Mouse (Mus musculus): Measurements from ENCODE around the gene Cradd. TPM values are rescaled to one million over a fixed set of nuclear protein-coding genes. Genes with fewer than 3 reads are reported as not detected.
A peak's percentile ranks its signal among the peaks of the same experiment; 100 is the strongest.

The Cradd gene
- polyA plus RNA-seq, 1 experiment from 2014 or later: 12.9 TPM

GRCm38 (mm10) chr10:95330375-95331363 is 6.7 kb upstream of the Cradd start:
- no peak overlapping the region for H3K4me2 ChIP-seq
- ATAC-seq (ENCODE audit: borderline replicate concordance, extremely low read depth, low FRiP score, low TSS enrichment): no peak
- WGBS: 67% methylated on average over 9 of the region's 9 CpGs

GRCm38 (mm10) chr10:95329884-95330283 is 6.0 kb upstream of the Cradd start:
- Histone ChIP-seq H3K4me2 (no peak overlapping the region), H3K36me3 (no peaks in the 10 kb centered on the region), H3K9me3 (no peaks in the 10 kb centered on the region), H3K27ac (no peak overlapping the region), H3K4me3 (no peak overlapping the region), H3K9ac (no peak overlapping the region), H3K4me1 (no peaks in the 10 kb centered on the region), H3K27me3 (no peaks in the 10 kb centered on the region)
- WGBS: 90% methylated on average over 1 of the region's 1 CpGs
- no peak for ATAC-seq (ENCODE audit: borderline replicate concordance, extremely low read depth, low FRiP score, low TSS enrichment)

More at GRCm38 (mm10) chr10:95330375-95331363, 6.7 kb upstream of the Cradd start:
- Histone ChIP-seq H3K27ac (peak overlapping the region; percentile 41; the same call in 1 of the 2 replicates), H3K27me3 (no peaks in the 10 kb centered on the region), H3K9me3 (no peaks in the 10 kb centered on the region), H3K36me3 (no peaks in the 10 kb centered on the region), H3K4me1 (no peaks in the 10 kb centered on the region), H3K9ac (no peak overlapping the region), H3K4me3 (no peak overlapping the region)

GRCm38 (mm10) chr10:95324278-95324631 is 322 bp upstream of the Cradd start:
- Histone ChIP-seq H3K27ac (no peak overlapping the region), H3K4me1 (peaks cover 13% of the 10 kb centered on the region), H3K9ac (no peak overlapping the region), H3K9me3 (no peaks in the 10 kb centered on the region), H3K27me3 (no peaks in the 10 kb centered on the region), H3K4me2 (peak overlapping the region; percentile 72; the same call in 1 of the 2 replicates), H3K4me3 (peak overlapping the region; percentile 66; the same call in 1 of the 2 replicates), H3K36me3 (no peaks in the 10 kb centered on the region)
- 35% methylated on average over 1 of the region's 1 CpGs for WGBS
- 0 out of 2 replicates have a peak, but pooled peaks have one; percentile 4 for ATAC-seq (ENCODE audit: borderline replicate concordance, extremely low read depth, low FRiP score, low TSS enrichment)

GRCm38 (mm10) chr10:95322076-95323070 is 1.6 kb downstream of the Cradd start:
- H3K4me3 ChIP-seq: peak overlapping the region; percentile 66
- no peaks in the 10 kb centered on the region for H3K9me3 ChIP-seq
- WGBS: 39% methylated on average over 20 of the region's 20 CpGs
- no peaks in the 10 kb centered on the region for H3K36me3 ChIP-seq
- H3K9ac ChIP-seq: peak overlapping the region; percentile 10; the same call in 1 of the 2 replicates
- H3K4me2 ChIP-seq: peak overlapping the region; percentile 72
- H3K27me3 ChIP-seq: no peaks in the 10 kb centered on the region
- ATAC-seq (ENCODE audit: borderline replicate concordance, extremely low read depth, low FRiP score, low TSS enrichment): no peak
- peaks cover 24% of the 10 kb centered on the region for H3K4me1 ChIP-seq
- H3K27ac ChIP-seq: peak overlapping the region; percentile 96

DNA sequence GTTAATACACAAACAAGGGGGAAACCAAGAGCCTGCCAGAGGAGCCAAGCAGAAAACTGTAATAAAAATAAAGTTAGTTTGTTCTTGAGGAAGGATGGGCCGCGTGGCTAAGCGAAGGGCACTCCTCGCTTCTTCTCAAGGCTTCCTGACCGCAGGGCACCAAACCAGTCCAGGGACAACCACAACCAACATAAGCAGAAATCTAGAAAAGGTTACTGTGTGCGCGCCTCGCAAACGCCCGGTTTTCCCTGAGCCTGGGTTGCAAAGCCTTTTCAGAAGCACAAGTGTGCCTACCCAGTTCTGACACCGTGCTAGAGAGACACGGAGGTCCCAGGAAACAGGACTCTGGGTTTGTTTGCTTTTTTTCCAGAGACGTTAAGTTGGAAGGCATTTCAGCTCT is 4.9 kb downstream of the Cradd start:
- Histone ChIP-seq H3K4me2 (no peak overlapping the region), H3K4me3 (no peak overlapping the region), H3K4me1 (peaks cover 51% of the 10 kb centered on the region), H3K27ac (0 out of 2 replicates have a peak overlapping the region, but pooled peaks have one; percentile 5), H3K9ac (no peak overlapping the region), H3K27me3 (no peaks in the 10 kb centered on the region), H3K9me3 (no peaks in the 10 kb centered on the region), H3K36me3 (no peaks in the 10 kb centered on the region)
- ATAC-seq (ENCODE audit: borderline replicate concordance, extremely low read depth, low FRiP score, low TSS enrichment): no peak
- WGBS: 70% methylated on average over 13 of the region's 13 CpGs

- no peak overlapping the region for H3K4me2 ChIP-seq
- H3K9me3 ChIP-seq: no peaks in the 10 kb centered on the region
- ATAC-seq (ENCODE audit: borderline replicate concordance, extremely low read depth, low FRiP score, low TSS enrichment): no peak
- no peak overlapping the region for H3K27ac ChIP-seq
- H3K27me3 ChIP-seq: no peaks in the 10 kb centered on the region
- WGBS: 73% methylated on average over 7 of the region's 7 CpGs
- no peak overlapping the region for H3K9ac ChIP-seq
- H3K36me3 ChIP-seq: no peaks in the 10 kb centered on the region
- H3K4me3 ChIP-seq: no peak overlapping the region
- peaks cover 55% of the 10 kb centered on the region for H3K4me1 ChIP-seq
Observed at GRCm38 (mm10) chr10:95318392-95318708, 5.6 kb downstream of the Cradd start.

DNA sequence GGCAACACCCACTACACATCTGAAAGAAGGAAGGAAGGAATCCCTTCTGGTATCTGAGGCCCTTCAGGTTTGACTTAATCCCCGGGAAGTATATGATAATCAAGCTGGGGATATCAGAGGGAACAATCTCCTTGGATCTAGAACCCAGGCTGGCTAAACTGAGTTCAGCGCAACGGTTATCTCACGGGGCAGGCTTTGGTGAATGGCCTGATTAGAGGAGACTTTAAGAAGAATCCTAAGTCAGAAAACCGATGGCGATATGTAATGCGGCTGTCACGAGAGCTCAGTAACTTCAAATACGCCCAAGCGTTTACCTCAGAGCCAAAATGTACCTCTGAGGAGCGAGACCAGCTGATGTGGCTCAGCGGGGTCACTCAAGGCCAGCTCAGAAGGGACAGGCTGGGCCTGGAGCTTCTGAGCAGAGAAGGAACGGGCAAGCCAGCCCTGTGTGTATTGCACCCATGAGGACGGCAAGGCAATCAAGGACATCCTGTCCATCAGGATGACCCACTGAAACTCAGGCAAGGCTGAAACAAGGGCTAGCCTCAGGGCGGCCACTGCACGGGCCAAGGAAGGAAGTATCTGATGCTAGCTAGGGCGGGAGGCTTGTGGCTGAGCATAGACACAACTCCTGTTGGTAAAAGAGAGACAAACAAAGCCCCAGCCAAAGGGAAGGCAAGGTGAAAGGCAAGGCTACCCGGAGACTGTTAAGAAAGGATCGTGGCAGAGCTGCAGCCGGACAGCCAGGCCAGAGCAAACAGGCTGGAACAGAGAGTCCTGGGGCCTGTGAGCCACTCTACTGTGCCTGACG is 6.1 kb downstream of the Cradd start:
- no peak for ATAC-seq (ENCODE audit: borderline replicate concordance, extremely low read depth, low FRiP score, low TSS enrichment)
- H3K27ac ChIP-seq: no peak overlapping the region
- H3K9ac ChIP-seq: no peak overlapping the region
- H3K4me1 ChIP-seq: peaks cover 58% of the 10 kb centered on the region
- H3K4me3 ChIP-seq: no peak overlapping the region
- no peaks in the 10 kb centered on the region for H3K9me3 ChIP-seq
- WGBS: 84% methylated on average over 21 of the region's 21 CpGs
- no peak overlapping the region for H3K4me2 ChIP-seq
- H3K36me3 ChIP-seq: no peaks in the 10 kb centered on the region
- no peaks in the 10 kb centered on the region for H3K27me3 ChIP-seq

DNA sequence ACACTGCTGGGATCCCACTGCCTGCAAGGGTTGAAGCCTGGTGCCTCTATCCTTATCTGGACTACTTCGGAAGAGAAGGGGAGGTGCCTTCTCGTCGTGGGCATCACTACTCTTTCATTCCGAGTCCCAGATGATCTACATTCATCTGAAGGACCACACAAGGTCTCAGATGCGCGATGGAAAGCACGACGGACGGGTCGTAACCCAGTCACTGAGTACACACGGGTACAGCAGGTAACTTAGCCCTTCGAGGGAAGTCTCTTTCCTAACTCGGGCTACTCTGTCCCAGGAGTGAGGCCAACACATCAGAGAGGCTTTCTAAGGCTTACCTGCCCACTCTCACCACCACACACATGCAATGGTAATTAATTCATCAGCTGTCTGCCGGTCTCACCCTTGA is 6.8 kb downstream of the Cradd start:
- H3K27me3 ChIP-seq: no peaks in the 10 kb centered on the region
- no peaks in the 10 kb centered on the region for H3K9me3 ChIP-seq
- WGBS: 71% methylated on average over 14 of the region's 14 CpGs
- no peaks in the 10 kb centered on the region for H3K36me3 ChIP-seq
- H3K4me1 ChIP-seq: peaks cover 51% of the 10 kb centered on the region
- no peak overlapping the region for H3K27ac ChIP-seq
- no peak overlapping the region for H3K4me2 ChIP-seq
- H3K4me3 ChIP-seq: no peak overlapping the region
- no peak for ATAC-seq (ENCODE audit: borderline replicate concordance, extremely low read depth, low FRiP score, low TSS enrichment)
- H3K9ac ChIP-seq: no peak overlapping the region

- Histone ChIP-seq H3K27ac (no peak overlapping the region), H3K36me3 (no peaks in the 10 kb centered on the region), H3K9me3 (no peaks in the 10 kb centered on the region), H3K4me1 (peaks cover 46% of the 10 kb centered on the region), H3K27me3 (no peaks in the 10 kb centered on the region), H3K4me3 (no peak overlapping the region), H3K9ac (no peak overlapping the region), H3K4me2 (no peak overlapping the region)
- 59% methylated on average over 9 of the region's 9 CpGs for WGBS
- no peak for ATAC-seq (ENCODE audit: borderline replicate concordance, extremely low read depth, low FRiP score, low TSS enrichment)
Observed at GRCm38 (mm10) chr10:95316675-95317074, 7.3 kb downstream of the Cradd start.

- Histone ChIP-seq H3K9me3 (no peaks in the 10 kb centered on the region), H3K4me1 (peaks cover 46% of the 10 kb centered on the region), H3K27me3 (no peaks in the 10 kb centered on the region), H3K4me3 (no peak overlapping the region), H3K9ac (no peak overlapping the region), H3K27ac (no peak overlapping the region), H3K36me3 (no peaks in the 10 kb centered on the region), H3K4me2 (no peak overlapping the region)
- no peak for ATAC-seq (ENCODE audit: borderline replicate concordance, extremely low read depth, low FRiP score, low TSS enrichment)
- 54% methylated on average over 19 of the region's 19 CpGs for WGBS
Observed at GRCm38 (mm10) chr10:95315801-95316474, 8.0 kb downstream of the Cradd start.

- H3K9me3 ChIP-seq: no peaks in the 10 kb centered on the region
- peaks cover 50% of the 10 kb centered on the region for H3K4me1 ChIP-seq
- WGBS: 84% methylated on average over 11 of the region's 11 CpGs
- H3K36me3 ChIP-seq: no peaks in the 10 kb centered on the region
- H3K9ac ChIP-seq: no peak overlapping the region
- no peak for ATAC-seq (ENCODE audit: borderline replicate concordance, extremely low read depth, low FRiP score, low TSS enrichment)
- H3K27ac ChIP-seq: peak overlapping the region; percentile 85
- no peaks in the 10 kb centered on the region for H3K27me3 ChIP-seq
- no peak overlapping the region for H3K4me2 ChIP-seq
- H3K4me3 ChIP-seq: no peak overlapping the region
Observed at GRCm38 (mm10) chr10:95315321-95315720, 8.6 kb downstream of the Cradd start.
